In the genomic region with DNA sequence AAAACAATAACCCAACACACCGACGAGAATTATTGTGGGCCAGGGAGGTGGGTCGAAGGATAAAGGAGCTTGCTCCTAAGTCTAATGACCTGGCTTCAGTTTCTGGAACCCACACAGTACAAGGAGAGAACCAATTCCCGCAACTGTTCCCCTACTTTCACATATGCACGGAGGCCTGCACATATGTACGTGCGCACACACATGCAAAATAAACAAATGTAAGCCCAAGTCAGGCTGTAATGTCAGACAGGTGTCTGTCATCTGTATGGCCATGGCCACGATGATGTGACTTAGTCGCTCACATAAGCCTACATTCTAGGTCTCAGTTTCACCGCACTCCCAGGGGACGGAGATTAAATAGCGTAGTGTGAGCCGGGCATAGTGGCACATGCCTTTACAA, we compare ENCODE assay signal across 16 mouse cellular contexts.
"Had no signal": no experiment of that assay in that cellular context is flagged by ENCODE, and none has a peak within 500 bp of the region (broad histone marks: within the 10 kb centered on the region; RNA-seq: fewer than 3 reads in every experiment).

No protein-coding gene starts in this region.

- H3K4me1 ChIP-seq: neural tube, embryonic 13.5 days; neural tube, embryonic 15.5 days; stomach, embryonic 15.5 days had no signal

- H3K4me2 ChIP-seq: neural tube, embryonic 13.5 days; neural tube, embryonic 15.5 days; stomach, embryonic 15.5 days had no signal

- DNase-seq: retina, postnatal 1 day; right cerebral cortex, adult 18-20 months; right cerebral cortex, postnatal 14 days; right cerebral cortex, postnatal 25 days; right cerebral cortex, postnatal 4 days; spleen, adult 18-20 months; thymus, adult 18-20 months; thymus, adult 2 months; thymus, postnatal 14 days; thymus, postnatal 25 days; thymus, postnatal 36 days; thymus, postnatal 4 days had no signal

- H3K27ac ChIP-seq: neural tube, embryonic 13.5 days; neural tube, embryonic 15.5 days; stomach, embryonic 15.5 days; stomach, postnatal 0 days had no signal

- H3K9ac ChIP-seq: neural tube, embryonic 13.5 days; neural tube, embryonic 15.5 days; stomach, embryonic 15.5 days had no signal

- H3K4me3 ChIP-seq: neural tube, embryonic 13.5 days; neural tube, embryonic 15.5 days; stomach, embryonic 15.5 days had no signal

- H3K9me3 ChIP-seq: neural tube, embryonic 13.5 days; neural tube, embryonic 15.5 days; stomach, embryonic 15.5 days had no signal

- H3K27me3 ChIP-seq: neural tube, embryonic 13.5 days; neural tube, embryonic 15.5 days; stomach, embryonic 15.5 days had no signal
